Mouse (Mus musculus): ENCODE results near the gene Prcc. TPM values are rescaled to one million over a fixed set of nuclear protein-coding genes. Genes with fewer than 3 reads are reported as not detected.
"Not testable (repeated sequence)": the region's sequence is repeated elsewhere in the genome, so short reads cannot be mapped to it uniquely, and the experiment has no call there.

Prcc gene
- total RNA-seq, 2 experiments from 2014 or later: 16.8 to 22.2 TPM

GRCm38 (mm10) chr3:87846650-87847110 is 38.7 kb downstream of the Prcc start, which contains the start of gene Sh2d2a:
Gene Sh2d2a, plus strand, starts transcription at chr3:87846755.
- ATAC-seq (ENCODE audit: poor library complexity, severe bottlenecking): peak; percentile 69

- ATAC-seq (ENCODE audit: poor library complexity, severe bottlenecking): no peak
Measured at GRCm38 (mm10) chr3:87846186-87846585, 39.2 kb downstream of the Prcc start.

- ATAC-seq (ENCODE audit: poor library complexity, severe bottlenecking): no peak
Measured at GRCm38 (mm10) chr3:87844981-87845380, 40.4 kb downstream of the Prcc start.

GRCm38 (mm10) chr3:87840858-87841257 is 44.5 kb downstream of the Prcc start:
- no peak for ATAC-seq (ENCODE audit: poor library complexity, severe bottlenecking)

- peak; percentile 81 for ATAC-seq (ENCODE audit: poor library complexity, severe bottlenecking)
Measured at GRCm38 (mm10) chr3:87838622-87839021, 46.8 kb downstream of the Prcc start.

- ATAC-seq (ENCODE audit: poor library complexity, severe bottlenecking): no peak
Measured at GRCm38 (mm10) chr3:87833482-87833881, 51.9 kb downstream of the Prcc start.

GRCm38 (mm10) chr3:87832109-87832859 is 53.1 kb downstream of the Prcc start:
- ATAC-seq (ENCODE audit: poor library complexity, severe bottlenecking): no peak

- no peak for ATAC-seq (ENCODE audit: poor library complexity, severe bottlenecking)
Measured at GRCm38 (mm10) chr3:87829025-87829424, 56.4 kb downstream of the Prcc start.

- peak; percentile 45; the same call in 1 of the 2 replicates for ATAC-seq (ENCODE audit: poor library complexity, severe bottlenecking)
Measured at GRCm38 (mm10) chr3:87828435-87828834, 57.0 kb downstream of the Prcc start.

GRCm38 (mm10) chr3:87824206-87824605 is 61.2 kb downstream of the Prcc start, which contains the start of gene Pear1:
Gene Pear1, minus strand, starts transcription at chr3:87824306.
- ATAC-seq (ENCODE audit: poor library complexity, severe bottlenecking): not testable (repeated sequence)

- no peak for ATAC-seq (ENCODE audit: poor library complexity, severe bottlenecking)
Measured at GRCm38 (mm10) chr3:87818226-87818625, 67.2 kb downstream of the Prcc start.

GRCm38 (mm10) chr3:87816646-87817093 is 68.7 kb downstream of the Prcc start:
- peak; percentile 85 for ATAC-seq (ENCODE audit: poor library complexity, severe bottlenecking)

GRCm38 (mm10) chr3:87816166-87816565 is 69.2 kb downstream of the Prcc start:
- peak; percentile 35; the same call in 1 of the 2 replicates for ATAC-seq (ENCODE audit: poor library complexity, severe bottlenecking)

GRCm38 (mm10) chr3:87812873-87813272 is 72.5 kb downstream of the Prcc start:
- no peak for ATAC-seq (ENCODE audit: poor library complexity, severe bottlenecking)

- no peak for ATAC-seq (ENCODE audit: poor library complexity, severe bottlenecking)
Measured at GRCm38 (mm10) chr3:87812413-87812812, 73.0 kb downstream of the Prcc start.

- ATAC-seq (ENCODE audit: poor library complexity, severe bottlenecking): no peak
Measured at GRCm38 (mm10) chr3:87811297-87811696, 74.1 kb downstream of the Prcc start.

- no peak for ATAC-seq (ENCODE audit: poor library complexity, severe bottlenecking)
Measured at GRCm38 (mm10) chr3:87809322-87809962, 76.0 kb downstream of the Prcc start.

Other genes with a start within 250 kb of the Prcc start
- gene Lrrc71, start 137.0 kb downstream of the Prcc start, total RNA-seq (2015): not detected in 2 replicates
- 0.04 TPM in 1 of 2 replicates, not detected in the other for gene Lrrc71, start 137.0 kb downstream of the Prcc start, total RNA-seq (2017)
- not detected in 2 replicates for gene Ntrk1, start 90.4 kb downstream of the Prcc start, total RNA-seq (2015)
- not detected in 2 replicates for gene Ntrk1, start 90.4 kb downstream of the Prcc start, total RNA-seq (2017)
- gene Insrr, start 88.7 kb downstream of the Prcc start, total RNA-seq (2015): not detected in 2 replicates
- gene Insrr, start 88.7 kb downstream of the Prcc start, total RNA-seq (2017): not detected in 2 replicates
- gene Pear1, start 61.3 kb downstream of the Prcc start, total RNA-seq (2015): 1.9 and 4.8 TPM in 2 replicates
- 0.77 and 2.6 TPM in 2 replicates for gene Pear1, start 61.3 kb downstream of the Prcc start, total RNA-seq (2017)
- 1.9 and 2.7 TPM in 2 replicates for gene Sh2d2a, start 38.9 kb downstream of the Prcc start, total RNA-seq (2015)
- gene Sh2d2a, start 38.9 kb downstream of the Prcc start, total RNA-seq (2017): 0.70 and 1.4 TPM in 2 replicates
- gene Hdgf, start 20.7 kb upstream of the Prcc start, total RNA-seq (2015): 131 and 154 TPM in 2 replicates
- gene Hdgf, start 20.7 kb upstream of the Prcc start, total RNA-seq (2017): 217 and 229 TPM in 2 replicates
- gene Mrpl24, start 33.9 kb upstream of the Prcc start, total RNA-seq (2015): 134 and 135 TPM in 2 replicates
- 99.8 and 106 TPM in 2 replicates for gene Mrpl24, start 33.9 kb upstream of the Prcc start, total RNA-seq (2017)
- 27.5 and 28.8 TPM in 2 replicates for gene Isg20l2, start 44.7 kb upstream of the Prcc start, total RNA-seq (2015)
- 25.0 and 26.3 TPM in 2 replicates for gene Isg20l2, start 44.7 kb upstream of the Prcc start, total RNA-seq (2017)
- 7.2 and 7.8 TPM in 2 replicates for gene Rrnad1, start 45.1 kb upstream of the Prcc start, total RNA-seq (2015)
- 8.7 and 10.2 TPM in 2 replicates for gene Rrnad1, start 45.1 kb upstream of the Prcc start, total RNA-seq (2017)
- gene Crabp2, start 63.1 kb upstream of the Prcc start, total RNA-seq (2015): 1.3 TPM in 1 of 2 replicates, not detected in the other
- gene Crabp2, start 63.1 kb upstream of the Prcc start, total RNA-seq (2017): not detected in 2 replicates
- not detected in 2 replicates for gene Nes, start 85.5 kb upstream of the Prcc start, total RNA-seq (2015)
- gene Nes, start 85.5 kb upstream of the Prcc start, total RNA-seq (2017): not detected in 2 replicates
- gene Bcan, start 114.6 kb upstream of the Prcc start, total RNA-seq (2015): not detected in 2 replicates
- gene Bcan, start 114.6 kb upstream of the Prcc start, total RNA-seq (2017): not detected in 2 replicates
- not detected in 2 replicates for gene Hapln2, start 142.0 kb upstream of the Prcc start, total RNA-seq (2015)
- not detected in 2 replicates for gene Hapln2, start 142.0 kb upstream of the Prcc start, total RNA-seq (2017)
- gene Gpatch4, start 157.5 kb upstream of the Prcc start, total RNA-seq (2015): 7.3 TPM in 2 replicates
- gene Gpatch4, start 157.5 kb upstream of the Prcc start, total RNA-seq (2017): 9.5 and 10.1 TPM in 2 replicates
- 48.2 and 56.4 TPM in 2 replicates for gene Naxe, start 172.9 kb upstream of the Prcc start, total RNA-seq (2015)
- 17.8 and 29.3 TPM in 2 replicates for gene Naxe, start 172.9 kb upstream of the Prcc start, total RNA-seq (2017)
- gene Ttc24, start 192.7 kb upstream of the Prcc start, total RNA-seq (2015): not detected in 2 replicates
- gene Ttc24, start 192.7 kb upstream of the Prcc start, total RNA-seq (2017): not detected in 2 replicates
- 13.5 and 16.3 TPM in 2 replicates for gene Iqgap3, start 196.4 kb upstream of the Prcc start, total RNA-seq (2015)
- 26.3 and 27.8 TPM in 2 replicates for gene Iqgap3, start 196.4 kb upstream of the Prcc start, total RNA-seq (2017)